Mouse (Mus musculus) MEL-GATA-1-ER (cell line): ENCODE results near the gene Frs2.
A peak's percentile ranks its signal among the peaks of the same experiment; 100 is the strongest.

ENCODE experiments used
- DNase-seq: peaks from one replicate; pipeline ENCODE4 v3.0.0-alpha.2; 2012; ENCODE audit warnings: low read depth; ENCODE audit errors: extremely low read depth

Gene Frs2

GRCm38 (mm10) chr10:117106244-117106643, 42.1 kb downstream of the Frs2 start:
- peak; percentile 52 for DNase-seq

GRCm38 (mm10) chr10:117105015-117105414, 43.3 kb downstream of the Frs2 start:
- no peak for DNase-seq

GRCm38 (mm10) chr10:117103854-117104598, 44.3 kb downstream of the Frs2 start:
- DNase-seq: no peak

- no peak for DNase-seq
These were observed 48.2 kb downstream of the Frs2 start for GRCm38 (mm10) chr10:117100175-117100574.

GRCm38 (mm10) chr10:117097116-117097698, 51.1 kb downstream of the Frs2 start:
- DNase-seq: peak; percentile 68

- DNase-seq: no peak
These were observed 52.2 kb downstream of the Frs2 start for GRCm38 (mm10) chr10:117096096-117096495.

- DNase-seq: no peak
These were observed 53.6 kb downstream of the Frs2 start for GRCm38 (mm10) chr10:117094504-117095329.

- no peak for DNase-seq
These were observed 58.7 kb downstream of the Frs2 start for GRCm38 (mm10) chr10:117089628-117090027.

- no peak for DNase-seq
These were observed 66.4 kb downstream of the Frs2 start for GRCm38 (mm10) chr10:117081914-117082359.

GRCm38 (mm10) chr10:117081326-117081725, 67.0 kb downstream of the Frs2 start:
- no peak for DNase-seq

GRCm38 (mm10) chr10:117078284-117078683, 70.0 kb downstream of the Frs2 start:
- DNase-seq: peak; percentile 39

- no peak for DNase-seq
These were observed 75.2 kb downstream of the Frs2 start for GRCm38 (mm10) chr10:117073176-117073575.

- no peak for DNase-seq
These were observed 76.0 kb downstream of the Frs2 start for GRCm38 (mm10) chr10:117072191-117072888.

- no peak for DNase-seq
These were observed 79.2 kb downstream of the Frs2 start for GRCm38 (mm10) chr10:117069109-117069508.

GRCm38 (mm10) chr10:117064076-117064475, 84.3 kb downstream of the Frs2 start:
- no peak for DNase-seq

GRCm38 (mm10) chr10:117063254-117064021, 84.9 kb downstream of the Frs2 start, which contains the start of gene Cct2:
Gene Cct2 (minus strand): TSS chr10:117063814.
- peak; percentile 74 for DNase-seq

- DNase-seq: peak; percentile 74
These were observed 85.5 kb downstream of the Frs2 start for GRCm38 (mm10) chr10:117062894-117063253.

- DNase-seq: no peak
These were observed 92.7 kb downstream of the Frs2 start for GRCm38 (mm10) chr10:117055668-117056067.

GRCm38 (mm10) chr10:117049961-117050597, 98.3 kb downstream of the Frs2 start:
- no peak for DNase-seq

GRCm38 (mm10) chr10:117049253-117049652, 99.1 kb downstream of the Frs2 start:
- DNase-seq: no peak
